Mouse (Mus musculus) midbrain, embryonic 11.5 days (tissue): ENCODE measurements at regions not wholly inside any gene's neighbourhood (a gene's known extent, or its start where the extent isn't known, plus 50 kb on each side); places are given as distances from the start of the nearest gene placed in this dataset.

Experiments
- ATAC-seq: fragments of 200-750 bp; cut with Nextera tagmentation; 2 replicates; pipeline ENCODE4 v1.8.0; 2017; ENCODE audit warnings: moderate TSS enrichment, moderate library complexity; ENCODE audit not compliant: low FRiP score
- DNase-seq: peaks from one replicate; pipeline ENCODE4 v3.0.0; 2015; ENCODE audit warnings: low spot score; ENCODE audit errors: missing footprints
- H3K27ac ChIP-seq: fragments of 300-500 bp; sonication (generic); 2 replicates; pipeline ENCODE4 v1.5.1; 2014; ENCODE audit warnings: low read depth, low read length
- H3K27me3 ChIP-seq: fragments of 300-500 bp; sonication (generic); 2 replicates; pipeline ENCODE4 v1.6.1; 2014; ENCODE audit warnings: mild to moderate bottlenecking, low read length, moderate library complexity, mixed read lengths; ENCODE audit not compliant: control insufficient read depth, insufficient read depth
- H3K36me3 ChIP-seq: fragments of 300-500 bp; sonication (generic); 2 replicates; pipeline ENCODE4 v1.6.1; 2014; ENCODE audit warnings: mild to moderate bottlenecking, low read length, moderate library complexity, mixed read lengths; ENCODE audit not compliant: control insufficient read depth, insufficient read depth
- H3K4me1 ChIP-seq: fragments of 300-500 bp; sonication (generic); 2 replicates; pipeline ENCODE4 v1.6.1; 2014; ENCODE audit warnings: low read length; ENCODE audit not compliant: control insufficient read depth, insufficient read depth
- H3K4me2 ChIP-seq: fragments of 300-500 bp; sonication (generic); 2 replicates; pipeline ENCODE4 v1.6.1; 2014; ENCODE audit warnings: mild to moderate bottlenecking, moderate library complexity
- H3K4me3 ChIP-seq: fragments of 300-500 bp; sonication (generic); 2 replicates; pipeline ENCODE4 v1.5.1; 2014; ENCODE audit warnings: low read depth, low read length
- H3K9ac ChIP-seq: fragments of 300-500 bp; sonication (generic); 2 replicates; pipeline ENCODE4 v1.6.1; 2014; ENCODE audit warnings: low read length
- H3K9me3 ChIP-seq: fragments of 300-500 bp; sonication (generic); 2 replicates; pipeline ENCODE4 v1.6.1; 2016; ENCODE audit warnings: low read length; ENCODE audit not compliant: control insufficient read depth
- WGBS: fragments of 180-500 bp; shearing (Covaris S2); extraction: QIAGEN DNeasy Blood & Tissue Kit; methylation state at CpG from one replicate; pipeline ENCODE4 v1.1.7; 2014; 5-methylcytosine and 5-hydroxymethylcytosine counted together

- Histone ChIP-seq H3K4me1 (peaks cover 34% of the 10 kb centered on the region), H3K4me2 (peak overlapping the region; percentile 57; the same call in 1 of the 2 replicates), H3K4me3 (no peak overlapping the region), H3K9me3 (no peaks in the 10 kb centered on the region), H3K27ac (no peak overlapping the region), H3K36me3 (peaks cover 31% of the 10 kb centered on the region), H3K9ac (no peak overlapping the region), H3K27me3 (no peaks in the 10 kb centered on the region)
- DNase-seq (no peak), ATAC-seq (no peak)
- 61% methylated on average over 4 of the region's 4 CpGs for WGBS
Observed at GRCm38 (mm10) chr9:41587762-41588161, 426.3 kb upstream of the Ubash3b start.

DNA sequence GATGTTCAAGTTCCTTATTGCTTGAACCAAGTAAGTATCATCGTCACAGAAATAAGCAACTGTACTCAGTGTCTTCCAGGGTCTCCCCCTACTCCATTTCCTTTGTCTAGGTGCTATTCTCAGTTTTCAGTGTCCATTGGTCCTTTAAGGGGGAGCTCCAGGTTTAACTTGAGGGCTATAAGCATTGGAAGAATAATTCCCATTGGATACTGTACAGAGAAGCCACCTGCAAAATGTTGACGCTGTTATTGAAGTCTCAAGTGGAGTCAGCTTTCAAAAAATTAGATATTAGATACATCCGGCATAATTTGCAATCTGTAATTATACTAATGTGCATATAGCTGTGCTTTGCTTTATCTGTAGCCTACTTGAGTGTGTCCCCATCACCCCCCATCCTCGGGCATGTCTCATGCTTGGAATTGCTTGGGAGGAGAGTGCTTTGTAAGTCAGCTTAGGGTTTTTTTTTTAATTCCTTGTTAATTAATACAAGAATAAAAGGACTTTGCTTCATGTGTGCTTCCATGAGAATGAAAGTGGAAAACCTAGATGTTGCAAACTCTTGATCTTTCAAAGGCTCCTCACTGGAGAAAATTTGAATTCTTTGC lies 425.6 kb upstream of the Ubash3b start:
- no peak for ATAC-seq
- Histone ChIP-seq H3K4me1 (peaks cover 34% of the 10 kb centered on the region), H3K4me2 (peak overlapping the region; percentile 57), H3K36me3 (peaks cover 31% of the 10 kb centered on the region), H3K9me3 (no peaks in the 10 kb centered on the region), H3K4me3 (peak overlapping the region; percentile 3; the same call in 1 of the 2 replicates), H3K9ac (peak overlapping the region; percentile 76; the same call in 1 of the 2 replicates), H3K27ac (no peak overlapping the region; the same call in none of the 2 replicates), H3K27me3 (no peaks in the 10 kb centered on the region)
- 78% methylated on average over 4 of the region's 4 CpGs for WGBS
- DNase-seq, result no peak

DNA sequence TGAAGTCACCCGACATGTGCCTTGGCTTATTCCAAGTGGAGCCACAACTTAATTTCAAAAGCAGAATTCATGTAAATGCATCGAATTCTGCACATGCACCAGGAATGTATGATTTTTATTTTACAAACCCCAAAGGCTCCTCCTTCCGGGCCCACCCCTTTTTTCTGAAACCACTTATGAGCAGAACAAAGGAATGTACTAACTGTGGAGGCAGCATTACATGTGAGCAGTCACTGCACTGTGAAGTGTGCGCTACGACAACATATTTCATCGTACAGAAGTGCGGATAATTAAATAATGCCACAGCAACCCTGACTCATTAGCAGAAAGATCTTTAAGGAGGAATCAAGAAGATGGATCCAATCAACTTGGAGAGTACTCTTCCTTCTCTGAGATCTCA lies 424.8 kb upstream of the Ubash3b start:
- WGBS, result 85% methylated on average over 7 of the region's 7 CpGs
- Histone ChIP-seq H3K27me3 (no peaks in the 10 kb centered on the region), H3K36me3 (peaks cover 27% of the 10 kb centered on the region), H3K4me2 (peak overlapping the region; percentile 57), H3K4me1 (peaks cover 34% of the 10 kb centered on the region), H3K27ac (peak overlapping the region; percentile 86), H3K9ac (peak overlapping the region; percentile 76; the same call in 1 of the 2 replicates), H3K4me3 (peak overlapping the region; percentile 29; the same call in 1 of the 2 replicates), H3K9me3 (no peaks in the 10 kb centered on the region)
- no peak for ATAC-seq
- DNase-seq, result no peak

DNA sequence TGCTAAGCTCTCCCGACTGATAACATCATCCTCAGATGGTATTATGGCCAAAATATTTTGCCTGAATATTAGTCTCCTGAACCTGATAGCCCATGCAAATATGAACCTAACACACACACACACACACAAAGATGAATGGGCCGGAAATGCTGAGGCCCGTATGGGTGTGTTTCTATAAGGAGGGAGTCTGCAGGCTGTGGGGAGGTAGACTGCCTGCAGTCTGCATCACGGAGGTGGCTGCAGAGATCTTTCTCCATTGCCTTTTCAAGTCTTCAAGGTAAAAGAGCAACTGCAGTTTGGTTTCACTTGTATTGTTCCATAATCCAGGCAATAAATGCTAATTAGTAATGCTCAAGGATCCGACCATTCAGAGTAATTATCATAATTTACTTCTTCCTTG lies 424.3 kb upstream of the Ubash3b start:
- ATAC-seq (0 out of 2 replicates have a peak, but pooled peaks have one; percentile 19), DNase-seq (peak; percentile 89)
- Histone ChIP-seq H3K36me3 (peaks cover 22% of the 10 kb centered on the region), H3K9me3 (no peaks in the 10 kb centered on the region), H3K27me3 (no peaks in the 10 kb centered on the region), H3K4me2 (peak overlapping the region; percentile 57), H3K4me3 (peak overlapping the region; percentile 29), H3K27ac (peak overlapping the region; percentile 86), H3K9ac (peak overlapping the region; percentile 76), H3K4me1 (peaks cover 34% of the 10 kb centered on the region)
- WGBS, result 36% methylated on average over 5 of the region's 5 CpGs

DNA sequence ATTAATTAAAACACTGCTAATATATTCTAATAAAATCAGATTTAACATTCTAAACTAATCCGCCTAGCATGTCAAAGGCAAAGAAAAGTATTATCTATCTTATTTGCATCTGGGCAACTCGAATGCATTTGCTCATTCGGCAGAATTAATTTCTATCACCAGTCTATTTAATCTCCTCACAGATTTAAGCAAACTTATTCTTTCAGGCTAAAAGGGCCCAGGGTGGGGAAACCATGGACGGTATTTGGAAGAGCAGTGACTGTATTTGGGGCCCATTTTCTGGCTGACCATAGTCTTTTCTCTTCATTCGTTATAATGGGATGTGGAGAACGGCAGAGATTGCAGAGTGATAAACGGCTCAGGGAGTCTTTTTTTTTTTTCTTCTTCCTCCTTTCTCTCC lies 423.5 kb upstream of the Ubash3b start:
- Histone ChIP-seq H3K4me1 (peaks cover 34% of the 10 kb centered on the region), H3K4me3 (peak overlapping the region; percentile 27), H3K36me3 (peaks cover 15% of the 10 kb centered on the region), H3K9me3 (no peaks in the 10 kb centered on the region), H3K27me3 (no peaks in the 10 kb centered on the region), H3K4me2 (peak overlapping the region; percentile 57), H3K27ac (peak overlapping the region; percentile 70), H3K9ac (peak overlapping the region; percentile 61)
- 24% methylated on average over 7 of the region's 7 CpGs for WGBS
- peak; percentile 91 for DNase-seq
- ATAC-seq, result no peak

DNA sequence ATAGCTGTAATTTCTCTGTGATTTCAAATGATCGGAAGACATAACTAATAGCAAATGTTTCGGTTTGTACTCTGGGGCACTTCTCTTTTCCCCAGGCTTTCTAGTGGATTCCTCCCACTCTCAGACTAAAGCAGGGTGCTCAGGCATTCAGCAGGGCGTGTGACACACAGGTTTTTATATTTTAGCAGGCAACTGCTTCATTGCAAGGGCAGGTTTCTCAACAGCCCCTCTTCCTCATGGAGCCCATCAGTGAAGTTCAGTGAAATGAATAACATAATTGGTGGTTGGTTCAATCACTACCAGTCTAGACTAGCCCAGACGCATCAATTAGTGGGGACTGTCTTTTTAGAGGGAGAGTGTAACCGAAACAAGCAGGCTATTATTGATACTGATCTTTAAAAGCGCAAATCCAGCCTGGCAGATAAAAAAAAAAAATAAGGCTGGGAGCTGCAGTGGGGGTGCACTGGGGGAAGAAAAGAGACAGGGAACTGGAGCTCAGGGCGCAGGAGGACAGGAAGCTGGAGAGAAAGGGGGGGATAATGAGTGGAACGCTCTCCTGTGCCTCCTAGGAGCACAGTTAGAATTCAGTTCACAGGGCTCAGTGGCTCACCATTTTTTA lies 422.3 kb upstream of the Ubash3b start:
- Histone ChIP-seq H3K27me3 (no peaks in the 10 kb centered on the region), H3K36me3 (peaks cover 12% of the 10 kb centered on the region), H3K9ac (peak overlapping the region; percentile 85), H3K4me1 (peaks cover 39% of the 10 kb centered on the region), H3K27ac (peak overlapping the region; percentile 90), H3K4me3 (peak overlapping the region; percentile 61), H3K4me2 (peak overlapping the region; percentile 53), H3K9me3 (no peaks in the 10 kb centered on the region)
- peak; percentile 38; the same call in 1 of the 2 replicates for ATAC-seq
- peak; percentile 94 for DNase-seq
- WGBS, result 18% methylated on average over 8 of the region's 8 CpGs

GRCm38 (mm10) chr9:41583276-41583675 lies 421.8 kb upstream of the Ubash3b start:
- DNase-seq (no peak), ATAC-seq (no peak)
- 41% methylated on average over 8 of the region's 8 CpGs for WGBS
- Histone ChIP-seq H3K9ac (peak overlapping the region; percentile 85), H3K4me1 (peaks cover 39% of the 10 kb centered on the region), H3K9me3 (no peaks in the 10 kb centered on the region), H3K4me3 (peak overlapping the region; percentile 61), H3K27me3 (no peaks in the 10 kb centered on the region), H3K36me3 (peaks cover 8% of the 10 kb centered on the region), H3K4me2 (peak overlapping the region; percentile 53), H3K27ac (peak overlapping the region; percentile 90)

GRCm38 (mm10) chr9:41582711-41583236 lies 421.3 kb upstream of the Ubash3b start:
- Histone ChIP-seq H3K4me2 (peak overlapping the region; percentile 53), H3K4me1 (peaks cover 39% of the 10 kb centered on the region), H3K9ac (peak overlapping the region; percentile 85), H3K27me3 (no peaks in the 10 kb centered on the region), H3K9me3 (no peaks in the 10 kb centered on the region), H3K4me3 (peak overlapping the region; percentile 61), H3K36me3 (peaks cover 7% of the 10 kb centered on the region), H3K27ac (peak overlapping the region; percentile 90)
- WGBS, result 27% methylated on average over 5 of the region's 5 CpGs
- DNase-seq (peak; percentile 92), ATAC-seq (no peak)

- peaks cover 33% of the 10 kb centered on the region for H3K4me1 ChIP-seq
- ATAC-seq, result no peak
Observed at GRCm38 (mm10) chr9:41582171-41582570, 420.7 kb upstream of the Ubash3b start.

More at GRCm38 (mm10) chr9:41582171-41582570, 420.7 kb upstream of the Ubash3b start:
- WGBS, result 21% methylated on average over 8 of the region's 8 CpGs
- no peaks in the 10 kb centered on the region for H3K9me3 ChIP-seq
- H3K27ac ChIP-seq, result peak overlapping the region; percentile 90
- H3K4me3 ChIP-seq, result peak overlapping the region; percentile 61
- H3K36me3 ChIP-seq, result peaks cover 4% of the 10 kb centered on the region; the same call in 1 of the 2 replicates
- H3K9ac ChIP-seq, result peak overlapping the region; percentile 85
- peak; percentile 94 for DNase-seq
- peak overlapping the region; percentile 53 for H3K4me2 ChIP-seq
- H3K27me3 ChIP-seq, result no peaks in the 10 kb centered on the region
